Mouse (Mus musculus) megakaryocyte-erythroid progenitor cell, adult 5-6 weeks (primary cell): ENCODE data around the gene Mpp3. TPM values are rescaled to one million over a fixed set of nuclear protein-coding genes. Genes with fewer than 3 reads are reported as not detected.
A peak's percentile ranks its signal among the peaks of the same experiment; 100 is the strongest.
"Not testable (repeated sequence)": the region's sequence is repeated elsewhere in the genome, so short reads cannot be mapped to it uniquely, and the experiment has no call there.

ENCODE experiments used
- ATAC-seq: replicated peaks from 2 replicates; pipeline ENCODE4 v1.8.0; 2016; ENCODE audit warnings: mild to moderate bottlenecking, inconsistent platforms; ENCODE audit not compliant: severe bottlenecking, poor library complexity, low FRiP score, low TSS enrichment
- total RNA-seq, 2 experiments: library from RNA; stranded (forward) in 1 of 2; stranded (reverse) in 1 of 2; fragments of 200-1000, 215-1000 nt in 1 of 2; fragments of >200 nt in 1 of 2; fragmentation: Nextera tagmentation in 1 of 2; gene quantifications; 2 replicates each; pipeline ENCODE4 v1.2.3; 2014 to 2017

Gene Mpp3
- total RNA-seq, 2 experiments from 2014 or later, result not detected

- ATAC-seq, result no peak
Observed at GRCm38 (mm10) chr11:102019736-102020135, 8.5 kb downstream of the Mpp3 start.

GRCm38 (mm10) chr11:102016136-102016535, 12.1 kb downstream of the Mpp3 start:
- ATAC-seq, result no peak

GRCm38 (mm10) chr11:102015472-102015871, 12.8 kb downstream of the Mpp3 start:
- no peak for ATAC-seq

GRCm38 (mm10) chr11:102013201-102013600, 15.1 kb downstream of the Mpp3 start:
- ATAC-seq, result 0 out of 2 replicates have a peak, but pooled peaks have one; percentile 16

GRCm38 (mm10) chr11:102011510-102011909, 16.8 kb downstream of the Mpp3 start:
- no peak for ATAC-seq

GRCm38 (mm10) chr11:102010140-102010539, 18.1 kb downstream of the Mpp3 start:
- no peak for ATAC-seq

- ATAC-seq, result no peak
Observed at GRCm38 (mm10) chr11:102008954-102009637, 19.2 kb downstream of the Mpp3 start.

GRCm38 (mm10) chr11:102008372-102008771, 19.9 kb downstream of the Mpp3 start:
- no peak for ATAC-seq

GRCm38 (mm10) chr11:102006688-102007087, 21.6 kb downstream of the Mpp3 start:
- ATAC-seq, result no peak

- ATAC-seq, result no peak
Observed at GRCm38 (mm10) chr11:102006271-102006670, 22.0 kb downstream of the Mpp3 start.

GRCm38 (mm10) chr11:102004251-102004650, 24.0 kb downstream of the Mpp3 start:
- no peak for ATAC-seq

GRCm38 (mm10) chr11:101999466-101999865, 28.8 kb downstream of the Mpp3 start:
- ATAC-seq, result no peak

- no peak for ATAC-seq
Observed at GRCm38 (mm10) chr11:101998258-101998657, 30.0 kb downstream of the Mpp3 start.

- no peak for ATAC-seq
Observed at GRCm38 (mm10) chr11:101995938-101996337, 32.3 kb downstream of the Mpp3 start.

- peak; percentile 86 for ATAC-seq
Observed at GRCm38 (mm10) chr11:101994100-101994499, 34.2 kb downstream of the Mpp3 start.

- ATAC-seq, result no peak
Observed at GRCm38 (mm10) chr11:101992411-101992810, 35.9 kb downstream of the Mpp3 start.

GRCm38 (mm10) chr11:101991813-101992212, 36.4 kb downstream of the Mpp3 start:
- ATAC-seq, result no peak

- no peak for ATAC-seq
Observed at GRCm38 (mm10) chr11:101990244-101990643, 38.0 kb downstream of the Mpp3 start.

- ATAC-seq, result no peak
Observed at GRCm38 (mm10) chr11:101986913-101987312, 41.3 kb downstream of the Mpp3 start, which contains the start of gene Dusp3. Dusp3 (minus strand) TSS chr11:101987013.

GRCm38 (mm10) chr11:101985990-101986389, 42.3 kb downstream of the Mpp3 start:
- peak; percentile 63 for ATAC-seq

GRCm38 (mm10) chr11:101985450-101985849, 42.8 kb downstream of the Mpp3 start:
- ATAC-seq, result not testable (repeated sequence)
